Mouse (Mus musculus) midbrain, embryonic 14.5 days (tissue): ENCODE data around the gene Tex52. TPM values are rescaled to one million over a fixed set of nuclear protein-coding genes. Genes with fewer than 3 reads are reported as not detected.
A peak's percentile ranks its signal among the peaks of the same experiment; 100 is the strongest.

Experiments used
- ATAC-seq: fragments of 200-750 bp; cut with Nextera tagmentation; 2 replicates; pipeline ENCODE4 v1.8.0; 2017; ENCODE audit warnings: moderate number of reproducible peaks, moderate library complexity; ENCODE audit not compliant: low FRiP score, low TSS enrichment
- DNase-seq: peaks from one replicate; pipeline ENCODE4 v3.0.0-alpha.2; 2015
- H3K27ac ChIP-seq: fragments of 300-500 bp; sonication (generic); replicated peaks from 2 replicates; pipeline ENCODE4 v1.5.1; 2014; ENCODE audit warnings: mild to moderate bottlenecking, low read depth, low read length, moderate library complexity
- H3K27me3 ChIP-seq: fragments of 300-500 bp; sonication (generic); 2 replicates; pipeline ENCODE4 v1.6.1; 2014; ENCODE audit warnings: low read length, control low read depth, mixed read lengths; ENCODE audit not compliant: control insufficient read depth, insufficient read depth
- H3K36me3 ChIP-seq: fragments of 300-500 bp; sonication (generic); 2 replicates; pipeline ENCODE4 v1.6.1; 2014; ENCODE audit warnings: low read length, control low read depth; ENCODE audit not compliant: control insufficient read depth, insufficient read depth
- H3K4me1 ChIP-seq: fragments of 300-500 bp; sonication (generic); 2 replicates; pipeline ENCODE4 v1.6.1; 2014; ENCODE audit warnings: mild to moderate bottlenecking, antibody characterized with exemption, low read length, control low read depth; ENCODE audit not compliant: control insufficient read depth, insufficient read depth
- H3K4me2 ChIP-seq: fragments of 300-500 bp; sonication (generic); 2 replicates; pipeline ENCODE4 v1.6.1; 2014; ENCODE audit warnings: mild to moderate bottlenecking, low read length, moderate library complexity
- H3K4me3 ChIP-seq: fragments of 300-500 bp; sonication (generic); replicated peaks from 2 replicates; pipeline ENCODE4 v1.5.1; 2014; ENCODE audit warnings: low read depth, low read length
- H3K9ac ChIP-seq: fragments of 300-500 bp; sonication (generic); replicated peaks from 2 replicates; pipeline ENCODE4 v1.6.1; 2014; ENCODE audit warnings: mild to moderate bottlenecking, low read length, moderate library complexity
- H3K9me3 ChIP-seq: fragments of 300-500 bp; sonication (generic); 2 replicates; pipeline ENCODE4 v1.6.1; 2016; ENCODE audit warnings: low read length, control low read depth, mixed read lengths; ENCODE audit not compliant: control insufficient read depth
- WGBS: fragments of 180-500 bp; shearing (Covaris S2); extraction: QIAGEN DNeasy Blood & Tissue Kit; methylation state at CpG from one replicate; pipeline ENCODE4 v1.1.7; 2014; 5-methylcytosine and 5-hydroxymethylcytosine counted together
- polyA plus RNA-seq: library from polyadenylated mRNA; unstranded; fragments of >200 nt; fragmentation: Nextera tagmentation; extraction: Ambion mirVana; gene quantifications from 2 replicates; pipeline ENCODE4 v1.2.1, GENCODE M21; 2014

The Tex52 gene
- polyA plus RNA-seq, 1 experiment from 2014 or later = 1.0 TPM

- Histone ChIP-seq H3K9me3 (no peaks in the 10 kb centered on the region), H3K27me3 (no peaks in the 10 kb centered on the region), H3K36me3 (no peaks in the 10 kb centered on the region), H3K4me2 (no peak overlapping the region), H3K9ac (no peak overlapping the region), H3K4me3 (no peak overlapping the region), H3K27ac (no peak overlapping the region), H3K4me1 (no peaks in the 10 kb centered on the region)
- WGBS = 63% methylated on average over 1 of the region's 1 CpGs
- no peak for DNase-seq
- no peak for ATAC-seq
These were observed 15.4 kb downstream of the Tex52 start for GRCm38 (mm10) chr6:128390683-128391082.

- Histone ChIP-seq H3K36me3 (no peaks in the 10 kb centered on the region), H3K27me3 (no peaks in the 10 kb centered on the region), H3K4me2 (no peak overlapping the region), H3K4me3 (no peak overlapping the region), H3K9ac (no peak overlapping the region), H3K27ac (no peak overlapping the region), H3K9me3 (no peaks in the 10 kb centered on the region), H3K4me1 (no peaks in the 10 kb centered on the region)
- ATAC-seq = no peak
- no peak for DNase-seq
- 80% methylated on average over 7 of the region's 7 CpGs for WGBS
These were observed 22.5 kb downstream of the Tex52 start for GRCm38 (mm10) chr6:128397574-128398261.

- no peaks in the 10 kb centered on the region for H3K36me3 ChIP-seq
- H3K4me1 ChIP-seq = no peaks in the 10 kb centered on the region
- no peaks in the 10 kb centered on the region for H3K9me3 ChIP-seq
- no peaks in the 10 kb centered on the region for H3K27me3 ChIP-seq
- WGBS = 72% methylated on average over 3 of the region's 3 CpGs
- H3K4me3 ChIP-seq = peak within 1 kb of the TSS; percentile 24
- peak within 1 kb of the TSS; percentile 47 for H3K4me2 ChIP-seq
- peak within 1 kb of the TSS; percentile 42 for H3K9ac ChIP-seq
- no peak for DNase-seq
- H3K27ac ChIP-seq = peak within 1 kb of the TSS; percentile 79
- no peak for ATAC-seq
These were observed 23.7 kb downstream of the Tex52 start, which contains the start of gene Nrip2 for GRCm38 (mm10) chr6:128398996-128399395. Nrip2 (plus strand) TSS chr6:128399296.

GRCm38 (mm10) chr6:128399421-128400185, 24.3 kb downstream of the Tex52 start:
- Histone ChIP-seq H3K36me3 (no peaks in the 10 kb centered on the region), H3K9ac (peak overlapping the region; percentile 42), H3K27me3 (no peaks in the 10 kb centered on the region), H3K4me2 (peak overlapping the region; percentile 47), H3K9me3 (no peaks in the 10 kb centered on the region), H3K27ac (peak overlapping the region; percentile 79), H3K4me1 (no peaks in the 10 kb centered on the region), H3K4me3 (peak overlapping the region; percentile 24)
- WGBS = 34% methylated on average over 21 of the region's 21 CpGs
- peak; percentile 75 for DNase-seq
- ATAC-seq = peak; percentile 85

- peaks cover 37% of the 10 kb centered on the region for H3K36me3 ChIP-seq
- 62% methylated on average over 5 of the region's 5 CpGs for WGBS
- no peaks in the 10 kb centered on the region for H3K9me3 ChIP-seq
- DNase-seq = peak; percentile 23
- no peaks in the 10 kb centered on the region for H3K27me3 ChIP-seq
- H3K4me2 ChIP-seq = no peak overlapping the region
- no peak overlapping the region for H3K9ac ChIP-seq
- H3K27ac ChIP-seq = no peak overlapping the region
- H3K4me3 ChIP-seq = no peak overlapping the region
- H3K4me1 ChIP-seq = no peaks in the 10 kb centered on the region
- no peak for ATAC-seq
These were observed 29.5 kb downstream of the Tex52 start for GRCm38 (mm10) chr6:128404708-128405107.

- Histone ChIP-seq H3K36me3 (peaks cover 71% of the 10 kb centered on the region), H3K9ac (no peak overlapping the region), H3K27ac (no peak overlapping the region), H3K27me3 (no peaks in the 10 kb centered on the region), H3K4me3 (no peak overlapping the region), H3K4me2 (no peak overlapping the region), H3K4me1 (no peaks in the 10 kb centered on the region), H3K9me3 (no peaks in the 10 kb centered on the region)
- WGBS = 87% methylated on average over 7 of the region's 7 CpGs
- DNase-seq = no peak
- no peak for ATAC-seq
These were observed 33.4 kb downstream of the Tex52 start for GRCm38 (mm10) chr6:128408544-128409125.

GRCm38 (mm10) chr6:128410305-128410704, 35.0 kb downstream of the Tex52 start:
- H3K9me3 ChIP-seq = no peaks in the 10 kb centered on the region
- no peak overlapping the region for H3K27ac ChIP-seq
- WGBS = 94% methylated on average over 13 of the region's 13 CpGs
- peaks cover 77% of the 10 kb centered on the region for H3K36me3 ChIP-seq
- H3K4me1 ChIP-seq = no peaks in the 10 kb centered on the region
- ATAC-seq (no peak), DNase-seq (no peak)
- H3K27me3 ChIP-seq = no peaks in the 10 kb centered on the region
- H3K4me3 ChIP-seq = no peak overlapping the region
- H3K9ac ChIP-seq = no peak overlapping the region
- no peak overlapping the region for H3K4me2 ChIP-seq

GRCm38 (mm10) chr6:128411115-128411514, 35.9 kb downstream of the Tex52 start:
- Histone ChIP-seq H3K9me3 (no peaks in the 10 kb centered on the region), H3K36me3 (peaks cover 73% of the 10 kb centered on the region), H3K4me1 (no peaks in the 10 kb centered on the region), H3K4me3 (no peak overlapping the region), H3K27me3 (no peaks in the 10 kb centered on the region), H3K27ac (no peak overlapping the region), H3K4me2 (no peak overlapping the region), H3K9ac (no peak overlapping the region)
- ATAC-seq (peak; percentile 43; the same call in 1 of the 2 replicates), DNase-seq (peak; percentile 87)
- 18% methylated on average over 3 of the region's 3 CpGs for WGBS
